Mouse (Mus musculus) testis, adult 2 months (tissue): ENCODE data around the gene Pcbp1. TPM values are rescaled to one million over a fixed set of nuclear protein-coding genes. Genes with fewer than 3 reads are reported as not detected.

Experiments
- H3K27ac ChIP-seq: fragments of 200-500 bp; 2 replicates; pipeline ENCODE4 v1.5.1; 2012; ENCODE audit warnings: low read depth, low read length; ENCODE audit not compliant: control insufficient read depth, insufficient read depth
- H3K27me3 ChIP-seq: fragments of 200-500 bp; 2 replicates; pipeline ENCODE4 v1.6.1; 2012; ENCODE audit warnings: mild to moderate bottlenecking, low read length, moderate library complexity; ENCODE audit not compliant: control insufficient read depth, insufficient read depth
- H3K36me3 ChIP-seq: fragments of 200-500 bp; 2 replicates; pipeline ENCODE4 v1.6.1; 2012; ENCODE audit warnings: mild to moderate bottlenecking, low read length; ENCODE audit not compliant: control insufficient read depth, insufficient read depth
- H3K4me1 ChIP-seq: fragments of 200-500 bp; 2 replicates; pipeline ENCODE4 v1.6.1; 2012; ENCODE audit warnings: low read length; ENCODE audit not compliant: control insufficient read depth, insufficient read depth
- H3K4me3 ChIP-seq: fragments of 200-500 bp; 2 replicates; pipeline ENCODE4 v1.5.1; 2012; ENCODE audit warnings: low read depth, mild to moderate bottlenecking, low read length, moderate library complexity, mixed read lengths; ENCODE audit not compliant: control insufficient read depth
- CTCF ChIP-seq: fragments of 200-500 bp; IDR thresholded peaks from 2 replicates; pipeline ENCODE4 v1.5.1; 2012; ENCODE audit warnings: low read depth, mild to moderate bottlenecking, inconsistent platforms, low read length, moderate library complexity; ENCODE audit not compliant: control insufficient read depth, insufficient read depth, insufficient replicate concordance
- POLR2A ChIP-seq: fragments of 200-500 bp; IDR thresholded peaks from 2 replicates; pipeline ENCODE4 v1.6.1; 2012; ENCODE audit warnings: low read depth, mild to moderate bottlenecking, inconsistent platforms, low read length, moderate library complexity; ENCODE audit not compliant: control insufficient read depth
- polyA plus RNA-seq: library from polyadenylated mRNA; depleted of rRNA; stranded (reverse); fragments of >200 nt; gene quantifications from 2 replicates; pipeline ENCODE4 v1.2.3, GENCODE M21; 2012

The Pcbp1 gene
- polyA plus RNA-seq, 1 experiment = 91.6 TPM

- peaks cover 10% of the 10 kb centered on the region for H3K4me1 ChIP-seq
- TF ChIP-seq CTCF = no peak
- TF ChIP-seq POLR2A = no peak
- H3K36me3 ChIP-seq = peaks cover 4% of the 10 kb centered on the region
- H3K27me3 ChIP-seq = no peaks in the 10 kb centered on the region
- no peak overlapping the region for H3K4me3 ChIP-seq
- H3K27ac ChIP-seq = no peak overlapping the region
Observed at GRCm38 (mm10) chr6:86528451-86528785, 2.3 kb upstream of the Pcbp1 start.

GRCm38 (mm10) chr6:86527766-86528450, 1.8 kb upstream of the Pcbp1 start:
- Histone ChIP-seq H3K4me3 (peak overlapping the region; percentile 98; the same call in 1 of the 2 replicates), H3K4me1 (peaks cover 10% of the 10 kb centered on the region), H3K27ac (peak overlapping the region; percentile 97), H3K36me3 (peaks cover 4% of the 10 kb centered on the region), H3K27me3 (no peaks in the 10 kb centered on the region)
- no peak for TF ChIP-seq CTCF
- no peak for TF ChIP-seq POLR2A

GRCm38 (mm10) chr6:86526961-86527740, 1.0 kb upstream of the Pcbp1 start:
- peaks cover 10% of the 10 kb centered on the region for H3K4me1 ChIP-seq
- H3K4me3 ChIP-seq = peak overlapping the region; percentile 98
- TF ChIP-seq POLR2A = peak; percentile 56
- TF ChIP-seq CTCF = no peak
- peaks cover 4% of the 10 kb centered on the region for H3K36me3 ChIP-seq
- peak overlapping the region; percentile 97 for H3K27ac ChIP-seq
- H3K27me3 ChIP-seq = no peaks in the 10 kb centered on the region

- TF ChIP-seq CTCF (no peak), POLR2A (peak; percentile 78; the same call in 1 of the 2 replicates)
- H3K4me1 ChIP-seq = peaks cover 10% of the 10 kb centered on the region
- H3K27me3 ChIP-seq = no peaks in the 10 kb centered on the region
- peaks cover 4% of the 10 kb centered on the region for H3K36me3 ChIP-seq
- peak overlapping the region; percentile 98 for H3K4me3 ChIP-seq
- H3K27ac ChIP-seq = peak overlapping the region; percentile 100
Observed at GRCm38 (mm10) chr6:86525646-86526031, 482 bp downstream of the Pcbp1 start.

- peaks cover 4% of the 10 kb centered on the region for H3K36me3 ChIP-seq
- H3K4me3 ChIP-seq = peak overlapping the region; percentile 98
- H3K27me3 ChIP-seq = no peaks in the 10 kb centered on the region
- H3K27ac ChIP-seq = peak overlapping the region; percentile 100
- TF ChIP-seq CTCF (no peak; the same call in 1 of the 2 replicates), POLR2A (no peak)
- peaks cover 10% of the 10 kb centered on the region for H3K4me1 ChIP-seq
Observed at GRCm38 (mm10) chr6:86524879-86525645, 1.1 kb downstream of the Pcbp1 start.

GRCm38 (mm10) chr6:86523755-86524434, 2.2 kb downstream of the Pcbp1 start:
- no peaks in the 10 kb centered on the region for H3K27me3 ChIP-seq
- H3K36me3 ChIP-seq = peaks cover 4% of the 10 kb centered on the region
- H3K4me3 ChIP-seq = peak overlapping the region; percentile 83
- TF ChIP-seq CTCF (no peak), POLR2A (no peak)
- H3K27ac ChIP-seq = peak overlapping the region; percentile 65
- peaks cover 10% of the 10 kb centered on the region for H3K4me1 ChIP-seq
